Mouse (Mus musculus) adrenal gland, adult 10 weeks (tissue): Measurements from ENCODE around the gene Neurod1. TPM values are rescaled to one million over a fixed set of nuclear protein-coding genes. Genes with fewer than 3 reads are reported as not detected.

Experiments used
- polyA plus RNA-seq: library from polyadenylated mRNA; stranded (reverse); fragments of 350-450 nt; fragmentation: Illumina TruSeq; extraction: RNeasy Lipid Tissue Mini Kit (QIAGEN cat#74804); gene quantifications from one replicate; pipeline ENCODE4 v1.2.3, GENCODE M21; 2014; ENCODE audit warnings: low read depth, low replicate concordance

Neurod1 gene
- not detected for polyA plus RNA-seq

DNA sequence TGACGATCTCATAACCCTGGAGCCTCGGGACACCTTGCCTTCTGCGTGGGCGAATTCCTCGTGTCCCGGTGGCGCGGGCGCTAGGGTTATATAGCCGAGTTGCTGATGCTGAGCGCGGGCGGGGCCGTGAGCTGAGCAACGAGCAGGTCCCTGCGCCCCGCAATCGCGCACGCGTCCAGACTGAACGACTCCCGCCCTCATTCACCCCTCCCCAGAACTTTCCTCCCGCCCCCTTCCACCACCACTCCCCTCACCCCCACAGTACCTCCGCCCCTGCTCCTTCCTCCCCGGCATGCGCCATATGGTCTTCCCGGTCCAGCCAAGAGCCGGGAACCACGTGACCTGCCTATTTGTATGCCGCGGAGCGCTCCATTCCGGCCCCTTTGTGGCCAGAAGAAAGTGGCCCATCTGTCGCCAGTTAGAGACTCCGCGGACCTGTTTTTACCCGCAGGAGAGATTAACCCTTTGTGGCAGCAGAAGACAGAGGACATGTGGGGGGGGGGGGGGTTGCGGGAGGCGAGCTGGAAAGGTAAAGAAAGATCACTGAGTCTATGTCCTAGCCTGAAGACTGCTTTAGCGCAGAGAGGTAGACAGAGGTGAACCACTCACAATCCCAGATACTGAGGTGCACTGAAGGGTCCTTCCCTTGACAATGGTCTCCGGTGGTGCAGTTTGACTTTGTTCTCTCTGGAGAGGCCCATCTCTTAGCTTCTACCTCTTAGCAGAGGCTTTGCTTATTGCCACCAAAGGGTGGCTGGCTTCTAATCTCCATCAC, at the start of gene Neurod1, which contains the start of gene Cerkl:
TSS of gene Neurod1 (minus strand) at position 177 of the 775 bp plus-strand sequence.
TSS of gene Cerkl (minus strand) at position 211 of the 775 bp plus-strand sequence.

Other genes with a start within 250 kb of the Neurod1 start
- 5.7 TPM for gene Itga4, start 201.3 kb downstream of the Neurod1 start, polyA plus RNA-seq
- gene Cerkl, start within 50 bp of the Neurod1 start, polyA plus RNA-seq = 3.5 TPM
- gene Itprid2, start 178.6 kb upstream of the Neurod1 start, polyA plus RNA-seq = 44.3 TPM